Mouse (Mus musculus) heart, postnatal 0 days (tissue): Measurements from ENCODE around the gene Tpgs1. TPM values are rescaled to one million over a fixed set of nuclear protein-coding genes. Genes with fewer than 3 reads are reported as not detected.

Experiments used
- ATAC-seq: fragments of 200-750 bp; cut with Nextera tagmentation; 2 replicates; pipeline ENCODE4 v1.8.0; 2017; ENCODE audit warnings: low read depth, moderate number of reproducible peaks, moderate library complexity; ENCODE audit not compliant: insufficient read depth
- DNase-seq: peaks from one replicate; pipeline ENCODE4 v3.0.0-alpha.2; 2016; ENCODE audit warnings: low spot score
- H3K27ac ChIP-seq: fragments of 300-500 bp; sonication (generic); 2 replicates; pipeline ENCODE4 v1.5.1; 2014; ENCODE audit warnings: low read depth, mild to moderate bottlenecking
- H3K27me3 ChIP-seq: fragments of 300-500 bp; sonication (generic); 2 replicates; pipeline ENCODE4 v1.6.1; 2014; ENCODE audit warnings: low read length, mixed read lengths; ENCODE audit not compliant: control insufficient read depth, insufficient read depth
- H3K36me3 ChIP-seq: fragments of 300-500 bp; sonication (generic); replicated peaks from 2 replicates; pipeline ENCODE4 v1.6.1; 2014; ENCODE audit warnings: low read length, mixed read lengths; ENCODE audit not compliant: control insufficient read depth, insufficient read depth
- H3K4me1 ChIP-seq: fragments of 300-500 bp; sonication (generic); 2 replicates; pipeline ENCODE4 v1.6.1; 2014; ENCODE audit warnings: antibody characterized with exemption; ENCODE audit not compliant: control insufficient read depth, insufficient read depth
- H3K4me2 ChIP-seq: fragments of 300-500 bp; sonication (generic); 2 replicates; pipeline ENCODE4 v1.6.1; 2014; ENCODE audit warnings: low read depth, mild to moderate bottlenecking, low read length, moderate library complexity
- H3K4me3 ChIP-seq: fragments of 300-500 bp; sonication (generic); 2 replicates; pipeline ENCODE4 v1.5.1; 2014; ENCODE audit warnings: low read depth, low read length
- H3K9ac ChIP-seq: fragments of 300-500 bp; sonication (generic); replicated peaks from 2 replicates; pipeline ENCODE4 v1.6.1; 2014; ENCODE audit warnings: low read depth, low read length, mixed read lengths
- H3K9me3 ChIP-seq: fragments of 300-500 bp; sonication (generic); replicated peaks from 2 replicates; pipeline ENCODE4 v1.6.1; 2016; ENCODE audit warnings: low read length; ENCODE audit not compliant: control insufficient read depth
- CTCF ChIP-seq: IDR thresholded peaks from 2 replicates; pipeline ENCODE4 v1.5.1; 2016; ENCODE audit warnings: antibody characterized with exemption, control low read depth, low read depth
- EP300 ChIP-seq: IDR thresholded peaks from 2 replicates; pipeline ENCODE4 v1.6.1; 2016; ENCODE audit warnings: antibody characterized with exemption, low read depth
- WGBS: fragments of 180-500 bp; shearing (Covaris S2); extraction: QIAGEN DNeasy Blood & Tissue Kit; methylation state at CpG from one replicate; pipeline ENCODE4 v1.1.7; 2014; 5-methylcytosine and 5-hydroxymethylcytosine counted together
- polyA plus RNA-seq: library from polyadenylated mRNA; unstranded; fragments of >200 nt; fragmentation: Nextera tagmentation; extraction: Ambion mirVana; gene quantifications from 2 replicates; pipeline ENCODE4 v1.2.1, GENCODE M21; 2015
- total RNA-seq: library from RNA; depleted of rRNA; stranded (reverse); fragments of >200 nt; gene quantifications from 2 replicates; pipeline ENCODE4 v1.2.3, GENCODE M21; 2014; ENCODE audit warnings: low replicate concordance

Tpgs1 gene
- total and polyA plus RNA-seq, 2 experiments from 2014 or later, result 19.7 to 43.6 TPM

- Histone ChIP-seq H3K4me2 (peak overlapping the region; percentile 11; the same call in 1 of the 2 replicates), H3K4me1 (peaks cover 24% of the 10 kb centered on the region), H3K9ac (no peak overlapping the region), H3K27ac (peak overlapping the region; percentile 86), H3K9me3 (no peaks in the 10 kb centered on the region), H3K27me3 (no peaks in the 10 kb centered on the region), H3K4me3 (no peak overlapping the region), H3K36me3 (no peaks in the 10 kb centered on the region)
- 41% methylated on average over 13 of the region's 13 CpGs for WGBS
- ATAC-seq (peak; percentile 85), DNase-seq (peak; percentile 92)
- 0 out of 2 replicates have a peak, but pooled peaks have one; percentile 42 for TF ChIP-seq EP300
- peak; percentile 97 for TF ChIP-seq CTCF
Measured at GRCm38 (mm10) chr10:79695231-79696128, 26.3 kb downstream of the Tpgs1 start.

- ATAC-seq (no peak), DNase-seq (peak; percentile 55)
- whole genome bisulfite sequencing, result 25% methylated on average over 9 of the region's 9 CpGs
- Histone ChIP-seq H3K4me1 (peaks cover 31% of the 10 kb centered on the region), H3K4me2 (peak overlapping the region; percentile 11; the same call in 1 of the 2 replicates), H3K4me3 (no peak overlapping the region), H3K27me3 (no peaks in the 10 kb centered on the region), H3K36me3 (no peaks in the 10 kb centered on the region), H3K9ac (no peak overlapping the region), H3K9me3 (no peaks in the 10 kb centered on the region), H3K27ac (peak overlapping the region; percentile 86)
- TF ChIP-seq EP300, result no peak; the same call in 1 of the 2 replicates
- no peak for TF ChIP-seq CTCF
Measured at GRCm38 (mm10) chr10:79696129-79696651, 27.0 kb downstream of the Tpgs1 start.

GRCm38 (mm10) chr10:79697916-79698315 lies 28.7 kb downstream of the Tpgs1 start:
- TF ChIP-seq CTCF (no peak), EP300 (no peak)
- DNase-seq (no peak), ATAC-seq (no peak)
- no peaks in the 10 kb centered on the region for H3K9me3 ChIP-seq
- H3K4me1 ChIP-seq, result peaks cover 41% of the 10 kb centered on the region
- no peaks in the 10 kb centered on the region for H3K36me3 ChIP-seq
- H3K27ac ChIP-seq, result peak overlapping the region; percentile 15; the same call in 1 of the 2 replicates
- 58% methylated on average over 6 of the region's 6 CpGs for WGBS
- H3K4me2 ChIP-seq, result no peak overlapping the region
- no peaks in the 10 kb centered on the region for H3K27me3 ChIP-seq
- H3K4me3 ChIP-seq, result no peak overlapping the region
- H3K9ac ChIP-seq, result no peak overlapping the region

- no peak for DNase-seq
Measured at GRCm38 (mm10) chr10:79698459-79698858, 29.3 kb downstream of the Tpgs1 start.

GRCm38 (mm10) chr10:79700676-79701075 lies 31.5 kb downstream of the Tpgs1 start:
- Histone ChIP-seq H3K36me3 (no peaks in the 10 kb centered on the region), H3K27ac (peak overlapping the region; percentile 97), H3K9me3 (no peaks in the 10 kb centered on the region), H3K4me2 (0 out of 2 replicates have a peak overlapping the region, but pooled peaks have one; percentile 15), H3K27me3 (no peaks in the 10 kb centered on the region), H3K9ac (0 out of 2 replicates have a peak overlapping the region, but pooled peaks have one; percentile 45), H3K4me1 (peaks cover 39% of the 10 kb centered on the region), H3K4me3 (no peak overlapping the region)
- ATAC-seq, result no peak
- 18% methylated on average over 7 of the region's 7 CpGs for WGBS
- DNase-seq, result peak; percentile 54
- TF ChIP-seq EP300 (peak; percentile 28; the same call in 1 of the 2 replicates), CTCF (no peak)

More at GRCm38 (mm10) chr10:79698459-79698858, 29.3 kb downstream of the Tpgs1 start:
- Histone ChIP-seq H3K27me3 (no peaks in the 10 kb centered on the region), H3K36me3 (no peaks in the 10 kb centered on the region), H3K4me3 (no peak overlapping the region), H3K27ac (no peak overlapping the region), H3K4me1 (peaks cover 41% of the 10 kb centered on the region), H3K9me3 (no peaks in the 10 kb centered on the region), H3K9ac (no peak overlapping the region), H3K4me2 (no peak overlapping the region)
- WGBS, result 87% methylated on average over 6 of the region's 6 CpGs
- no peak for ATAC-seq
- no peak for TF ChIP-seq EP300
- no peak for TF ChIP-seq CTCF
